Mouse (Mus musculus) splenic B cell, adult 2 months (primary cell): ENCODE results near the gene Rnd3.

Experiments used
- DNase-seq: peaks from one replicate; pipeline ENCODE4 v3.0.0-alpha.2; 2011; ENCODE audit warnings: low read depth, low spot score
- H3K27me3 ChIP-seq: 2 replicates; pipeline ENCODE4 v1.6.1; 2012; ENCODE audit warnings: mild to moderate bottlenecking, low read length, moderate library complexity, mixed read lengths; ENCODE audit not compliant: control insufficient read depth, poor library complexity, insufficient read depth, severe bottlenecking
- H3K36me3 ChIP-seq: 2 replicates; pipeline ENCODE4 v1.6.1; 2012; ENCODE audit warnings: mild to moderate bottlenecking, low read length, moderate library complexity, mixed read lengths; ENCODE audit not compliant: control insufficient read depth, poor library complexity, insufficient read depth, severe bottlenecking

Gene Rnd3

GRCm38 (mm10) chr2:51148975-51149374 lies at the start of gene Rnd3:
Gene Rnd3, minus strand, starts transcription at chr2:51149111.
- peak; percentile 73 for DNase-seq
- Histone ChIP-seq H3K36me3 (no peaks in the 10 kb centered on the region), H3K27me3 (peaks cover 2% of the 10 kb centered on the region; the same call in 1 of the 2 replicates)

GRCm38 (mm10) chr2:51192319-51192718 lies 43.4 kb upstream of the Rnd3 start:
- H3K36me3 ChIP-seq: no peaks in the 10 kb centered on the region
- no peaks in the 10 kb centered on the region for H3K27me3 ChIP-seq
- DNase-seq: peak; percentile 7

- H3K36me3 ChIP-seq: no peaks in the 10 kb centered on the region
- H3K27me3 ChIP-seq: no peaks in the 10 kb centered on the region
- no peak for DNase-seq
These were observed 36.9 kb upstream of the Rnd3 start for GRCm38 (mm10) chr2:51185762-51186161.

DNA sequence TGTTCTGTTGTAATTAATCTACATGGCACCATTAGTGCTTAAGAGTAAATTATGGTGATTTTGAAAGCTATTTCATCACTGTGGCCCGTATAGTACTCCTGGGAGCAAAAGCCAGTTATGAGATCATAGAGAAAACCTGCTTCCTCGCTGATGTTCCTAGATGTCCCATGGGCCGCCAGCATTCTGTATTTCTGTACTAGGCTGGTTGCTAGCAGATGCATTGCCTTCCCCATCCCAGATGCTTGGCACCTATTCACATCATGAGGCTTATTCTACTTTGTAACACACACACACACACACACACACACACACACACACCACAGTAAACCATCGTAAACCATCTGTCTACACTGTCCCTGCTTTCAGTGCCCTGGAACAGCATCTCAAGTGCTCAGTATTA lies 34.1 kb upstream of the Rnd3 start:
- no peaks in the 10 kb centered on the region for H3K36me3 ChIP-seq
- no peak for DNase-seq

GRCm38 (mm10) chr2:51181376-51181775 lies 32.5 kb upstream of the Rnd3 start:
- no peaks in the 10 kb centered on the region for H3K36me3 ChIP-seq
- no peaks in the 10 kb centered on the region for H3K27me3 ChIP-seq
- DNase-seq: no peak

More for the DNA sequence above, 34.1 kb upstream of the Rnd3 start:
- H3K27me3 ChIP-seq: no peaks in the 10 kb centered on the region

DNA sequence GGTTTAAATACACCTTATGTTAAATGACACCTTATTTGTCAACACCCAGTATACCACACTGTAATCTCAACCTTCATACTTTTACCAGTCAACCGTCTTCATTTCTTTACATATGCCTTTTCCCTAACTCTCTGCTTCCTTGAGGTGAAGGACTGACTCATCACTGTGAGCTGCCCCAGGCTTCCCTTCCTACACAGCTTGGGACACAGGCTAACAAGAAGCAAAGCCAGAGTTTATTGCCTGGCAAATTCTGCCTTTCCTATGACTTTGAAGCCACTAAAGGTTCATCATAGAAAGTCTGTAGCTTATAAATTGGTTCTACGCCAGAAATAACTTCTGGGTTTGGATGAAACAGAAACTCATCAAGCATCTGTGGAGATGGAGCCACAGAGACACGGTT lies 30.2 kb upstream of the Rnd3 start:
- no peaks in the 10 kb centered on the region for H3K27me3 ChIP-seq
- no peaks in the 10 kb centered on the region for H3K36me3 ChIP-seq
- DNase-seq: no peak

- no peak for DNase-seq
- no peaks in the 10 kb centered on the region for H3K27me3 ChIP-seq
These were observed 28.7 kb upstream of the Rnd3 start for GRCm38 (mm10) chr2:51177615-51178014.

GRCm38 (mm10) chr2:51175276-51175675 lies 26.4 kb upstream of the Rnd3 start:
- DNase-seq: no peak
- Histone ChIP-seq H3K27me3 (no peaks in the 10 kb centered on the region), H3K36me3 (no peaks in the 10 kb centered on the region)

More at GRCm38 (mm10) chr2:51177615-51178014, 28.7 kb upstream of the Rnd3 start:
- no peaks in the 10 kb centered on the region for H3K36me3 ChIP-seq

GRCm38 (mm10) chr2:51161110-51161509 lies 12.2 kb upstream of the Rnd3 start:
- Histone ChIP-seq H3K36me3 (no peaks in the 10 kb centered on the region), H3K27me3 (no peaks in the 10 kb centered on the region)
- DNase-seq: no peak

- H3K27me3 ChIP-seq: peaks cover 2% of the 10 kb centered on the region; the same call in 1 of the 2 replicates
- peak; percentile 4 for DNase-seq
- no peaks in the 10 kb centered on the region for H3K36me3 ChIP-seq
These were observed 457 bp downstream of the Rnd3 start for GRCm38 (mm10) chr2:51148454-51148853.

DNA sequence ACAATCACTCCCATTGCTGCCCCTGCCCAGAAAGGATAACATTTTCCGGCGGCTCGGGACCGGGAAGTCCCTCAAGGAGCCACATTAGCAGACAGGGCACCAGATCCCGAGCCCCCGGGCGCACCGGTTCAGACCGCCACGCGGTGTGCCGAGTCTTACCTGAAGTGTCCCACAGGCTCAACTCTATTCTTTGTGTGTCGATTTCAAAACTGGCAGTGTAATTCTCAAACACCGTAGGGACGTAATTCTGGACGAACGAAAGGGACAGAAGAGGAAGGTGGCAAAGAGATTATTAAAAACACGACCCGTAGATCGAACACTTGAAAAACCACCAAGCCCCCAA lies 875 bp downstream of the Rnd3 start:
- no peaks in the 10 kb centered on the region for H3K36me3 ChIP-seq
- no peak for DNase-seq
- peaks cover 2% of the 10 kb centered on the region; the same call in 1 of the 2 replicates for H3K27me3 ChIP-seq

DNA sequence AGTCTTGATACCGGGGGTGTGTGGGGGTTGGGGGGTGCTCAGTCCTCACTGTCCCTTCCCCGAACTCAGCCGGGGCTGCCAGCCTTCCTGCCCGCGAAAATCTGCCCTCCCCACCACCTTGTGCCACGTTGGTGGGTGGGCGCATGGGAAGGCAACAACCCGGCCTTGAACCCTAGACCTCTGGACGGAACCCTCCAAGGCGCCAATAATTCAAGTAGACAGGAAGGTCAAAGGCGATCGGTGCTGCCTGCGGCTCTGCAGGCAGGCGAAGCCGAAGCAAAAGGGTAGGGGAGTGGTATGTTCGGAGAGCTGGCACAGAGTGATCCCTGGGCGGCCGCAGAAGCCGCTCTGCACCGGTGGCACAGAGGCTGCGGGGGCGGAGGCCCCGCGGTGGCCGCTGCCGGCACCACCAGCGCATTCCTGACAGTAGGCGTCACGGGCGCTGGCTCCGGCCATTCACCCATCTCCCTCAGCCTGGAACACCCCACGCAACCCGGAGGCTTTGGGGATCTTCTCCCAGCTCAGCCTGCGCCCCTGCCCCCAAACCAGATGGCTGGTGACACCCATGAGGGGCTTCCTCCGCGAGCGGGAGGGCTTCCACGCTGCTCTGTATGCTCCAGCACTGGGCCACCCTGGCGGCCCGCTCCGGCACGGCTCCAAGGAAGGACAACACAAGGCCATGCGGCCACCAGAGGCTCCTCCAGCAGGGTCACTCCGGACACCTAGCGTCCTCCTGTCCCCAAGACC lies 1.4 kb downstream of the Rnd3 start:
- Histone ChIP-seq H3K36me3 (no peaks in the 10 kb centered on the region), H3K27me3 (peaks cover 2% of the 10 kb centered on the region; the same call in 1 of the 2 replicates)
- DNase-seq: peak; percentile 34

DNA sequence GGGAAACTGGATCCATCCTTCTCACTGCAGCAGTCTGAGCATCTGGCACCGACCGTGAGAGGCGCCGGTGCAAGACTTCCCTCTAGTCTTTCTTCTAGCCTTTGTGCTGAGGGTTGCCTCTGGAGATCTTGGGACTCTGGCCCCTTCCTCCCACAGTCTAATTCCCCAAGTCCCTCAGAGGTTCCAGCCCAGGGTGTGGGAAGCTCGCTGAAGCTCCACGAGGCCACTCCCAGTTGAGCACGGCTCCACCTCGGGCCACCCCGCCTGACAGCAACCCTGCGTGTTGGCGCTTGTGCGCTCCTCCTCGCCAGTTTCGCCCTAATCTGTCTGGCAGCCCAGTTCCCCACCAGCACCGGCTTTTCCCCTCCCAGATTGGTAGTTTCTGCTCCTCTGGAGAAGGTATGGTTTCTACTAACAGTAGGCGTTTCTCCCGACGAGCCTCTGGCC lies 2.0 kb downstream of the Rnd3 start:
- H3K36me3 ChIP-seq: no peaks in the 10 kb centered on the region
- peak; percentile 13 for DNase-seq

GRCm38 (mm10) chr2:51145838-51146470 lies 3.0 kb downstream of the Rnd3 start:
- Histone ChIP-seq H3K27me3 (peaks cover 2% of the 10 kb centered on the region; the same call in 1 of the 2 replicates), H3K36me3 (no peaks in the 10 kb centered on the region)
- DNase-seq: no peak

More for the DNA sequence above, 2.0 kb downstream of the Rnd3 start:
- peaks cover 2% of the 10 kb centered on the region; the same call in 1 of the 2 replicates for H3K27me3 ChIP-seq

DNA sequence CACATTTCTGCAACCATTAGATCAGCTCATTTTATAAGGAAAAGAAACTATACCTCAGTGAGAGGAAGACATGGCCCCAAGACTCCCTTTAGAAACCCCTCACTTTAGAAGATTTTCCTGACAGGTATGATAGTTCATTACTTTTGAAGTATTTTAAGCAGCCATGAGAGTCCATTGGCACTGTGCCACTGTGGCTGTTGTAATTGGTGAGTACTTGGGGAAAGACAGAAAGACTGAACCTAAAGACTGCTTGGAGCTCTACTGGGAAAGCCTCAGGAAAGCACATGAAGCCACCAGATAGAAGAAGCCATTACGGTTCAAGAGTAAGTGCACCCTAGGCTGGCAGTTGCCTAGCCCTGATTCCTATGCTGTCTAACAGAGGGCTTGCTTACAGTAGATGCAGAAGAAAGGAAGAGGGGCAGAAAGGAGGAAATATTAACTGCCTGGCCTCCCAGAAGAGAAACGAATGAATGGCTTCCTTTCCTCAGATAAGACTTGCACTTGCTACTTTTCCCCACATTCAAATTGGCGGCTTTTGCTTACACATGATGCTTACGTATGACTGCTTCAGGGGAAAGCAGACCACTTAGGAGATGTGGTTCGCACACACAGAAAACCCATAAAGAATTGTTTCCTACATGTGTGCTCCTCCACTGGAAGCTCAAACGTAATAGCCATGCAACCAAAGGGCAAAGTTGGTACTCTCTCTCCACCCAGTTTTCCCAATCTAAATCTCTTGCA lies 4.4 kb downstream of the Rnd3 start:
- Histone ChIP-seq H3K27me3 (peaks cover 2% of the 10 kb centered on the region; the same call in 1 of the 2 replicates), H3K36me3 (no peaks in the 10 kb centered on the region)
- DNase-seq: no peak
